Mouse (Mus musculus): ENCODE measurements around the gene Snta1.
A peak's percentile ranks its signal among the peaks of the same experiment; 100 is the strongest.

DNA sequence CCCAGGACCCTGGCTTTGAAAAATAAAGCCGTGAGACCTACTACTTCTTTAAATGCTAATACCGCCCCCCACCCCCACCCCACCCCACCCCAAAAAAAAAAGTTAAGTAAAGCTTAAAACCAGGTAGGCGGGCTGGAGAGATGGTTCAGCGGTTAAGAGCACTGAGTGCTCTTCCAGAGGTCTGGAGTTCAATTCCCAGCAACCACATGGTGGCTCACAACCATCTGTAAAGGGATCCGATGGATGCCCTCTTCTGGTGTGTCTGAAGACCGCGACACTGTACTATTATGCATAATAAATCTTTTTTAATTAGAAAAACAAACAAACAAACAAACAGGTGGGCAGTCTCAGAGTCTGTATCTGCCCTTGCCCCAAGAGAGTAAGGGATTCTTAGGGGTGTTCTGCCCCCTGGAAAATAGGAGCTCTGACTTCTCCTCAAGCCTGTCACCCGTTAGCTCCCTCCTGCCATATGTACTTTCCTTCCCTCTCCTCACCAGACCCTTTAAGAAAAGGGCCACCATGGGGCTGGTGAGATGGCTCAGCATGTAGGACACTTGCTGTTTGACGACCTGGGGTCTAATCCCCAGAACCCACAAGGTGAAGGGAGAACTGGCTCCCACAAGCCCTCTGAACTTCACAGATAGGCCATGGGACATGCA, 34.9 kb downstream of the Snta1 start, which contains the start of gene Cdk5rap1:
- TF ChIP-seq CTCF (IDR thresholded peaks at IDR 0.05; ENCODE audit: low read depth) (peak; percentile 17; the same call in 1 of the 2 replicates), EP300 (optimal IDR thresholded peaks at IDR 0.05) (no peak)
